Mouse (Mus musculus): ENCODE results near the gene Fam131c. TPM values are rescaled to one million over a fixed set of nuclear protein-coding genes. Genes with fewer than 3 reads are reported as not detected.

Gene Fam131c
- polyA plus RNA-seq (2014; fragmentation: Nextera tagmentation; extraction: Ambion mirVana), result 40.1 and 50.4 TPM in 2 replicates

DNA sequence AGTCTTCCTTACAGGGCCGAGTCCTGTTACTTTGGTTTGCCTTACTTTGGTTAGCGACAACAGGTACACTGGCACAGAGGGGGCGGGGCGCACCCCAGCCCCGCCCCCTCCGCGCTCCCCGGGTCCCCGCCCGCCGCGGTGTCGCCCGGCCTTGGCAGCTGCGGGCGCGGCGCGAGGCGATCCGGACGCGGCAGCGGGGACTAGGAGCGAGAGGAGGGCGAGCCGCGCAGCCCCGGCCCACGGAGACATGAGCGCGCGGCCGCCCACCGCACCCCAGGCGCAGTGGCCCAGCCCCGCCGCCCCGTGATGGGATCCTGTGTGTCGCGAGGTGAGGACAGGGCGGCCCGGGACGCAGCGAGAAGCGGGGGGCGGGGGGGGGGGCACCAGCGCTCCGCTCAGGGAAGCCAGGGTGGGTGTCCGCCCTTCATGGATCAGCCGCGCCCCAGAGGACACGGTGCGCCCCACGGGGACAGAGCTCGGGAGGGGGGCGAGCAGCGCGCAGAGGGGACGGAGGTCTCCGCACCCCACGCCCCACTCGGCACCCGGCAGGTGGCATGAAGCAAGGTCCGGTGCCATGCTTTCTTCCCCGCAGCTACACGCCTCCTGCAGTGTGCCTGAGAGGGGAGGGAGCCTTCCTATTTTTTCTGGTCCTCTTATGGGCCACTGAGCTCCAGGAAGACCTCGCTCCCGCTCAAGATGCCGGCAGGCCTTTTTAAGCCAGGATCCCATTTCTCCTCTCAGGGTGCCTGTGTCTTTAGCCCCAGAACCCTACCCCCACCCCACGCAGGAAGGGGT is at the start of gene Fam131c:
Fam131c (plus strand) TSS at position 224 of the 795 bp plus-strand sequence.
- DNase-seq (ENCODE audit: low spot score) (peak; percentile 55), ATAC-seq (ENCODE audit: low FRiP score) (peak; percentile 35)
- Histone ChIP-seq H3K27ac (no peak within 1 kb of the TSS), H3K36me3 (replicated peaks; ENCODE audit: control insufficient read depth, insufficient read depth) (no peaks in the 10 kb centered on the region), H3K27me3 (ENCODE audit: control insufficient read depth, insufficient read depth, low read length) (peaks cover 24% of the 10 kb centered on the region), H3K4me1 (replicated peaks; ENCODE audit: control insufficient read depth, insufficient read depth, low read length) (peaks cover 5% of the 10 kb centered on the region; the same call in 1 of the 2 replicates), H3K9ac (peak within 1 kb of the TSS; percentile 78), H3K4me2 (replicated peaks) (peak within 1 kb of the TSS; percentile 90), H3K4me3 (replicated peaks; ENCODE audit: low read length) (peak within 1 kb of the TSS; percentile 63), H3K9me3 (ENCODE audit: control insufficient read depth, low read length) (no peaks in the 10 kb centered on the region)
- under 1% methylated on average over 60 of the region's 71 CpGs for WGBS

DNA sequence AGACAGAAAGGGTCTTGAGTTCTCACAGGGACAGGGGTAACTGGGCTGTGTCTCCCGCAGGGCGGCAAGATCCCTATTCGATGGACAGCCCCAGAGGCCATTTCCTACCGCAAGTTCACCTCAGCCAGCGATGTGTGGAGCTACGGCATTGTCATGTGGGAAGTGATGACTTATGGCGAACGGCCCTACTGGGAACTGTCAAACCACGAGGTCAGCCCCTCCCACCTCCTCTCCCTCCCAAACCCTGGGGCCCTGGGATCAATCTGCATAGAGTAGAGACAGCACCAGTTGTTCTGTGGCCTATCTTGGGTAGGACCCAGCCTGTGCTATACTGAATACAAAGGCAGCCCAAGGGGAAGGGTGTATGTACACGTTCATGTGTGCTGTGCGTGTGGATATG is 45.5 kb upstream of the Fam131c start:
- Histone ChIP-seq H3K4me2 (replicated peaks) (no peak overlapping the region), H3K4me3 (replicated peaks; ENCODE audit: low read length) (no peak overlapping the region), H3K27me3 (ENCODE audit: control insufficient read depth, insufficient read depth, low read length) (no peaks in the 10 kb centered on the region), H3K27ac (no peak overlapping the region), H3K9ac (no peak overlapping the region), H3K36me3 (replicated peaks; ENCODE audit: control insufficient read depth, insufficient read depth) (no peaks in the 10 kb centered on the region), H3K9me3 (ENCODE audit: control insufficient read depth, low read length) (no peaks in the 10 kb centered on the region), H3K4me1 (replicated peaks; ENCODE audit: control insufficient read depth, insufficient read depth, low read length) (no peaks in the 10 kb centered on the region)
- ATAC-seq (ENCODE audit: low FRiP score) (no peak), DNase-seq (ENCODE audit: low spot score) (no peak)
- WGBS, result 83% methylated on average over 11 of the region's 11 CpGs

DNA sequence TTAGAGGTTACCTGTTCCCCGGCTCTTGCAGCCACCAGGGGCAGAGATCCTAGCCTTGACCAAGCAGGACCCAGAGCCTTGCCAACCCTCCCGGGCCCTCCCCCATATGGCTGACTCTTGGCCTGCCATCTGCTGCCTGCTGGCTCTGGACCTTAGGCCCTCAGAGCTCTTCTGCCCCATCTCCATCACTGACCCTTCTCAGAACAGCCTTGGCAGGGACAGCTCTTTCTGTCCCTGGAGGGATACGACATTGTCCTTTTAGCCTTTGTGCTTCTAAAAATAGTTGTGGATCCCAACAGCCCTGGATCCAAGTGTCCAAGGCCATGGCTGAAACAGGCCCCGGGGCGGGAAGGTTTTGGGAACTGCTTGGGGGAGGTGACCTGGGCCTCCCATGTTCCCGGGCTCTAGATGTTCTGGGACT is 43.2 kb upstream of the Fam131c start:
- ATAC-seq (ENCODE audit: low FRiP score), result no peak
- H3K27me3 ChIP-seq (ENCODE audit: control insufficient read depth, insufficient read depth, low read length), result no peaks in the 10 kb centered on the region
- H3K27ac ChIP-seq, result no peak overlapping the region
- whole genome bisulfite sequencing, result 84% methylated on average over 6 of the region's 6 CpGs
- H3K9me3 ChIP-seq (ENCODE audit: control insufficient read depth, low read length), result no peaks in the 10 kb centered on the region
- H3K36me3 ChIP-seq (replicated peaks; ENCODE audit: control insufficient read depth, insufficient read depth), result no peaks in the 10 kb centered on the region
- H3K4me3 ChIP-seq (replicated peaks; ENCODE audit: low read length), result no peak overlapping the region
- H3K4me1 ChIP-seq (replicated peaks; ENCODE audit: control insufficient read depth, insufficient read depth, low read length), result no peaks in the 10 kb centered on the region
- H3K4me2 ChIP-seq (replicated peaks), result no peak overlapping the region
- DNase-seq (ENCODE audit: low spot score), result no peak
- no peak overlapping the region for H3K9ac ChIP-seq

DNA sequence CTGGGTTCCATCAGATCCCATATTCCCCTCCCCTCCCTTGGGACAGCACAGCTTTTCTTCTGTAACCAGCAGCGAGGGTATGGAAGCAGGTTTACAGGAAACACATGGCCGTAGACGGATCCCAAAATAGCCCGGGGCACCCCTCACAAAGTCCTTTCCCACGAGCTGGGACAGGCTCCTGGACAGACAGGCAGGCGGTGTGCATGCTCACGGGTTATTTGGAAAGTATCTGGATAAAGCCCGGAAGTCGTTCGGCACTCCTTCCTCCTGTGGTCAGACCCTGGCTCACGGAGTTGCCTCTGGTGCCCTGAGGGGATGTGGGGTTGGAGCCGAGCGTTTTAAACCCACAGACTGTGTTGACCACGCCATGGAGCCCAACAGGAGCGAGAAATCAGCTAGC is 42.4 kb upstream of the Fam131c start:
- Histone ChIP-seq H3K4me1 (replicated peaks; ENCODE audit: control insufficient read depth, insufficient read depth, low read length) (no peaks in the 10 kb centered on the region), H3K4me3 (replicated peaks; ENCODE audit: low read length) (no peak overlapping the region), H3K4me2 (replicated peaks) (no peak overlapping the region), H3K36me3 (replicated peaks; ENCODE audit: control insufficient read depth, insufficient read depth) (no peaks in the 10 kb centered on the region), H3K9me3 (ENCODE audit: control insufficient read depth, low read length) (no peaks in the 10 kb centered on the region), H3K27me3 (ENCODE audit: control insufficient read depth, insufficient read depth, low read length) (no peaks in the 10 kb centered on the region), H3K27ac (no peak overlapping the region), H3K9ac (no peak overlapping the region)
- no peak for DNase-seq (ENCODE audit: low spot score)
- 82% methylated on average over 15 of the region's 15 CpGs for WGBS
- ATAC-seq (ENCODE audit: low FRiP score), result no peak

DNA sequence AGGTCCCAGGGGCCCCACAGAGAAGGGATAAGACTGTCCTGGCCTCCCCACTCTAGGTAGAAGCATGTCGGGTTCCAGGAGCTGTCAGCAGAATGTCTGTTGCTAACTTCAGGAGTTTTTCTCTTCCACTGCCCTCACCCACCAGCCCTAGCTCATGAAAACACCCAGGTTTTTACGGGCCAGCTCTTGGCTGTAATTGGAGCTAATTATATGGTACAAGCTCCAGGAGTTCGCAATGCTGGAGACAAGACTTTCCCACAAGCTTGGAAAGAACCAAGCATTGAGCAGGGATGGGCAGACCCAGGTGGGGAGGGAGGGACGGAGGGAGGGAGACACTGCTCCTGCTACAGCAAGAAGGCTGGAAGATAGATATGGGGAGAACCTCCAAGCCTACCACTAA is 40.9 kb upstream of the Fam131c start:
- WGBS, result 83% methylated on average over 4 of the region's 4 CpGs
- H3K4me2 ChIP-seq (replicated peaks), result no peak overlapping the region
- no peak overlapping the region for H3K4me3 ChIP-seq (replicated peaks; ENCODE audit: low read length)
- DNase-seq (ENCODE audit: low spot score), result no peak
- H3K27me3 ChIP-seq (ENCODE audit: control insufficient read depth, insufficient read depth, low read length), result no peaks in the 10 kb centered on the region
- no peak overlapping the region for H3K27ac ChIP-seq
- ATAC-seq (ENCODE audit: low FRiP score), result no peak
- no peaks in the 10 kb centered on the region for H3K36me3 ChIP-seq (replicated peaks; ENCODE audit: control insufficient read depth, insufficient read depth)
- no peak overlapping the region for H3K9ac ChIP-seq
- no peaks in the 10 kb centered on the region for H3K4me1 ChIP-seq (replicated peaks; ENCODE audit: control insufficient read depth, insufficient read depth, low read length)
- H3K9me3 ChIP-seq (ENCODE audit: control insufficient read depth, low read length), result no peaks in the 10 kb centered on the region

DNA sequence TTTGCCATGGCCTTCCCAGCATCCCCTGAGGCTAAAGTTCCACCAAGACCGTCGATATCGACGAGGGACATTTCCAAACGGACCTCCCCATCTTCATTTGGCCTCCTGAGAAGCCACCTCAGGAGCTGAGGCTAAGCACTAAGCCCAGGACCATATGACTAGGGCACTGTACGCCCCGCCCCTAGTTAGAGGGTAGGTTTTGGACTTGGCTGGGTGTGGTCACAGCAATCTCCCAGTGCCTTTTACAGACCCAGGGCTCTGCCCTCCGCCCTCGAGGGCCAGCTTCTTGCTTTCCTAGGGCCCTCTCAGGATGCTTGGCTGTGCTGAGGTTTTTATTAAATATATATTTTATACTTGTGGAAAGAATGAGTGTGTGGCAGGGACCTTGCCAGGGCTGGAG is 39.3 kb upstream of the Fam131c start:
- Histone ChIP-seq H3K36me3 (replicated peaks; ENCODE audit: control insufficient read depth, insufficient read depth) (no peaks in the 10 kb centered on the region), H3K27me3 (ENCODE audit: control insufficient read depth, insufficient read depth, low read length) (no peaks in the 10 kb centered on the region), H3K4me1 (replicated peaks; ENCODE audit: control insufficient read depth, insufficient read depth, low read length) (no peaks in the 10 kb centered on the region), H3K27ac (no peak overlapping the region), H3K9ac (no peak overlapping the region), H3K4me2 (replicated peaks) (no peak overlapping the region), H3K4me3 (replicated peaks; ENCODE audit: low read length) (no peak overlapping the region), H3K9me3 (ENCODE audit: control insufficient read depth, low read length) (no peaks in the 10 kb centered on the region)
- 85% methylated on average over 9 of the region's 9 CpGs for WGBS
- ATAC-seq (ENCODE audit: low FRiP score) (no peak), DNase-seq (ENCODE audit: low spot score) (no peak)

DNA sequence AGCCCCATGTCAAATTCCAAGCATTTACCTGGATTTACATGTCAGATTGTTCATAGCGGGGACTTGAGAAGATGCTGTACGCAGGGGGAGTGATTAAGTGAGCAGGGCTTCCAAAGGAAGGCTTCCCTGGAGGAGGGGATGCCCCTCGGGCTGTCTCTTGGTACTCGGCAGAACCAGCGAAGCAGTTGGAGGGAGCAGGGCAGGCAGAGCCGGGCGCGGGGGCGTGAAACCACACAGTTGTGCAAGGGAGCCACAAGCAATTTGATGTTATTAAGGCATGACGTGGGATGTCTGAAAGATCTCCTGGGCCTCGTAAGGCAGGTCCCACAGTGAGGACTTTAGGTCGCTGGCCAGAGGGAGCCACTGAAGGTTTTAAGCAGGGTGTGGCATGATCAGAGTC is 38.1 kb upstream of the Fam131c start:
- H3K27me3 ChIP-seq (ENCODE audit: control insufficient read depth, insufficient read depth, low read length), result no peaks in the 10 kb centered on the region
- ATAC-seq (ENCODE audit: low FRiP score), result no peak
- H3K36me3 ChIP-seq (replicated peaks; ENCODE audit: control insufficient read depth, insufficient read depth), result no peaks in the 10 kb centered on the region
- no peak overlapping the region for H3K27ac ChIP-seq
- peaks cover 6% of the 10 kb centered on the region; the same call in 1 of the 2 replicates for H3K4me1 ChIP-seq (replicated peaks; ENCODE audit: control insufficient read depth, insufficient read depth, low read length)
- DNase-seq (ENCODE audit: low spot score), result no peak
- no peak overlapping the region for H3K4me2 ChIP-seq (replicated peaks)
- no peaks in the 10 kb centered on the region for H3K9me3 ChIP-seq (ENCODE audit: control insufficient read depth, low read length)
- WGBS, result 68% methylated on average over 12 of the region's 12 CpGs
- no peak overlapping the region for H3K4me3 ChIP-seq (replicated peaks; ENCODE audit: low read length)
- H3K9ac ChIP-seq, result no peak overlapping the region

DNA sequence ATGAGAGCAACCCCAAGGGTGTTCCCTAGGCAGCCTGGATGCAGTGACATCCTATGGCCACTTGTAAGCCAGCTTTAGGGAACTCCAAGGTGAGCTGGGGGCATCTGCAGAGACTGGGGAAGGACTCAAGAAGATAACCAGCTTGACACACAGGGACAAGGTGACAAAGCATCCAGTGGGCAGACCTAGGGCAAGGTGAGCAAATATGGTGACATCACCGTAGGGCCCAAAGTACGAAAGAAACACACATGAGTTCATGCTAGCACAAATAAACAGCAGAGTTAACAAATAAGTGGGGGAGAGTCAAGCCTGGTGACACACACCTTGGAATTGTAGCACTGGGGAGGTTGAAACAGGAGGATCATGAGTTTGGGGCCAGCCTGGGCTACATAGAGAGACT is 36.6 kb upstream of the Fam131c start:
- H3K27me3 ChIP-seq (ENCODE audit: control insufficient read depth, insufficient read depth, low read length), result no peaks in the 10 kb centered on the region
- H3K4me3 ChIP-seq (replicated peaks; ENCODE audit: low read length), result no peak overlapping the region
- WGBS, result 100% methylated on average over 2 of the region's 2 CpGs
- ATAC-seq (ENCODE audit: low FRiP score) (no peak), DNase-seq (ENCODE audit: low spot score) (no peak)
- H3K9me3 ChIP-seq (ENCODE audit: control insufficient read depth, low read length), result no peaks in the 10 kb centered on the region
- peaks cover 9% of the 10 kb centered on the region; the same call in 1 of the 2 replicates for H3K4me1 ChIP-seq (replicated peaks; ENCODE audit: control insufficient read depth, insufficient read depth, low read length)
- H3K9ac ChIP-seq, result no peak overlapping the region
- no peaks in the 10 kb centered on the region for H3K36me3 ChIP-seq (replicated peaks; ENCODE audit: control insufficient read depth, insufficient read depth)
- no peak overlapping the region for H3K27ac ChIP-seq
- H3K4me2 ChIP-seq (replicated peaks), result no peak overlapping the region

DNA sequence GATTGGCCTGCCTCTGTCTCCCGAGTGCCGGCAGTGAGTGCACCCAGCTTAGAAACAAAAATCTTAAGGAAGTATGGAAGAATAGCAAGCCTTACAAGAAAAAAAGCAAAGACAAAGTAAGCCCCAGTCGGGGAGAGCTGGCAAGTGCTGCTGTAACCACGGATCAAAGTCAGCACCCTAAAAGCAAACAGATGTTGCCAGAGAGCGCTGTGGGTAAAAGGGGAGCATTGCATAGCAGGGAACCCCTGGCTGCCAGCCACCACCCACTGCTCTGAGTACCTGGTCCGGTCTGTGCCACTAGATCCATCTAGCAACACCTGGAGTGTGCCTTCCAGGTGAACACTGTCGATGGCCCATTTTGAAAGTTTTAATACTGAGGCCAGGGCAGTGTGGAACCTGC is 35.8 kb upstream of the Fam131c start:
- no peak overlapping the region for H3K4me2 ChIP-seq (replicated peaks)
- no peak overlapping the region for H3K9ac ChIP-seq
- H3K9me3 ChIP-seq (ENCODE audit: control insufficient read depth, low read length), result no peaks in the 10 kb centered on the region
- no peak overlapping the region for H3K4me3 ChIP-seq (replicated peaks; ENCODE audit: low read length)
- ATAC-seq (ENCODE audit: low FRiP score) (no peak), DNase-seq (ENCODE audit: low spot score) (no peak)
- H3K27ac ChIP-seq, result no peak overlapping the region
- 88% methylated on average over 7 of the region's 7 CpGs for WGBS
- H3K4me1 ChIP-seq (replicated peaks; ENCODE audit: control insufficient read depth, insufficient read depth, low read length), result peaks cover 9% of the 10 kb centered on the region; the same call in 1 of the 2 replicates
- H3K36me3 ChIP-seq (replicated peaks; ENCODE audit: control insufficient read depth, insufficient read depth), result no peaks in the 10 kb centered on the region
- no peaks in the 10 kb centered on the region for H3K27me3 ChIP-seq (ENCODE audit: control insufficient read depth, insufficient read depth, low read length)
